Mouse (Mus musculus) heart, postnatal 0 days (tissue): Measurements from ENCODE around the gene Cnot2.

Source experiments
- CTCF ChIP-seq: IDR thresholded peaks from 2 replicates; pipeline ENCODE4 v1.5.1; 2016; ENCODE audit warnings: antibody characterized with exemption, control low read depth, low read depth
- EP300 ChIP-seq: IDR thresholded peaks from 2 replicates; pipeline ENCODE4 v1.6.1; 2016; ENCODE audit warnings: antibody characterized with exemption, low read depth

DNA sequence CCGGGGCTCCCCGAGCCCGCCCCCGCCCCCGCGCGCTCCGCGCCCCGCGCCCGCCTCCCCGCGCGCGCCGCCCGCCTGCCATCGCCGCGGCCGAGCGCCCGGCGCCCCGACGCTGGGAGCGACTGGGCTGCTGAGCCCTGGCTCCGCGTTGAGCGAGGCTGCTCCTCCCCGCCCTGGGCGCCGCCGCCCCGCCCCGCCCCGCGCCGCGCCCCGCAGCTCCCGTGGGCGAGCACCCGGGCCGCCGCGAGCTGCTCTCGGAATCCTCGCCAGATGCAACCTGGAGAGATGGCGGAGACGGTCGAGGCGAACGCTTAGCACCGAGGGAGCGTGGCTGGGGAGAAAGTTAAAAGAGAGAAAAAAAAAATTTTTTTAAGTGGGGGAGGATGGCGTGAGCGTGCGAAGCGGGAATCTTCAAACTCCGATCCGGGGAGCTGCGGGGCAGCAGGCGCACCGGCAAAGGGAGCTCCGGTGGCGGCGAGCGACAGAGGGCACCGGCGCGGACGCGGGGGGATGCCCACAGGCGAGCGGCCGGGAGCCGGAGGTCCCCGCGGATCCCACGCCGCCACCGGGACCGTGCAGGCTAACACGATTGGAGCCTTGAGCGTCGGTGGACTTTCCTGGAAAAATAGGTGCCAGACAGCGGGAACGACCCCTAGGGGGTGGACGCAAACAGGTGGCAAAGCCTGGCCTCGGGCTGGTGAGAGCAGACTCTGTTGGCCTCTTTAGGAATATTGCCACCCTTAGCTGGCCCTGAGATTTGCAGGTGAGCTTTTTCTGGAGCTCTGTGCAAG, 107.4 kb downstream of the Cnot2 start, which contains the start of gene Kcnmb4:
- no peak for TF ChIP-seq CTCF
- TF ChIP-seq EP300, result no peak
